Mouse (Mus musculus) intestine, embryonic 16.5 days (tissue): Measurements from ENCODE around the gene Asic1. TPM values are rescaled to one million over a fixed set of nuclear protein-coding genes. Genes with fewer than 3 reads are reported as not detected.

Experiments
- ATAC-seq: fragments of 200-750 bp; cut with Nextera tagmentation; 2 replicates; pipeline ENCODE4 v1.8.0; 2017; ENCODE audit warnings: moderate TSS enrichment, moderate library complexity
- H3K27ac ChIP-seq: fragments of 300-500 bp; sonication (generic); 2 replicates; pipeline ENCODE4 v1.5.1; 2014; ENCODE audit warnings: mild to moderate bottlenecking, low read length
- H3K27me3 ChIP-seq: fragments of 300-500 bp; sonication (generic); replicated peaks from 2 replicates; pipeline ENCODE4 v1.6.1; 2014; ENCODE audit warnings: low read length, control low read depth, mixed read lengths; ENCODE audit not compliant: control insufficient read depth, insufficient read depth
- H3K36me3 ChIP-seq: fragments of 300-500 bp; sonication (generic); 2 replicates; pipeline ENCODE4 v1.6.1; 2014; ENCODE audit warnings: low read length, control low read depth; ENCODE audit not compliant: control insufficient read depth, insufficient read depth
- H3K4me1 ChIP-seq: fragments of 300-500 bp; sonication (generic); 2 replicates; pipeline ENCODE4 v1.6.1; 2014; ENCODE audit warnings: low read length, control low read depth, mixed read lengths; ENCODE audit not compliant: control insufficient read depth, insufficient read depth
- H3K4me2 ChIP-seq: fragments of 300-500 bp; sonication (generic); 2 replicates; pipeline ENCODE4 v1.6.1; 2014; ENCODE audit warnings: low read depth, low read length, control low read depth
- H3K4me3 ChIP-seq: fragments of 300-500 bp; sonication (generic); 2 replicates; pipeline ENCODE4 v1.5.1; 2014; ENCODE audit warnings: mild to moderate bottlenecking, low read length
- H3K9ac ChIP-seq: fragments of 300-500 bp; sonication (generic); 2 replicates; pipeline ENCODE4 v1.6.1; 2014; ENCODE audit warnings: low read depth, low read length
- H3K9me3 ChIP-seq: fragments of 300-500 bp; sonication (generic); 2 replicates; pipeline ENCODE4 v1.6.1; 2016; ENCODE audit warnings: low read length, control low read depth; ENCODE audit not compliant: control insufficient read depth
- WGBS: fragments of 180-500 bp; shearing (Covaris S2); extraction: QIAGEN DNeasy Blood & Tissue Kit; methylation state at CpG from one replicate; pipeline ENCODE4 v1.1.7; 2014; 5-methylcytosine and 5-hydroxymethylcytosine counted together
- polyA plus RNA-seq: library from polyadenylated mRNA; unstranded; fragments of >200 nt; fragmentation: Nextera tagmentation; extraction: Ambion mirVana; gene quantifications from 2 replicates; pipeline ENCODE4 v1.2.1, GENCODE M21; 2015

Asic1 gene
- polyA plus RNA-seq, result 1.7 and 2.0 TPM in 2 replicates

GRCm38 (mm10) chr15:99670154-99670821 is at the start of gene Asic1:
Gene Asic1, plus strand, starts transcription at chr15:99670368.
- ATAC-seq, result peak; percentile 85
- Histone ChIP-seq H3K27ac (no peak within 1 kb of the TSS), H3K27me3 (peaks cover 41% of the 10 kb centered on the region), H3K9me3 (no peaks in the 10 kb centered on the region), H3K4me2 (peak within 1 kb of the TSS; percentile 99), H3K4me3 (peak within 1 kb of the TSS; percentile 58), H3K36me3 (no peaks in the 10 kb centered on the region), H3K9ac (peak within 1 kb of the TSS; percentile 63), H3K4me1 (peaks cover 12% of the 10 kb centered on the region)
- WGBS, result under 1% methylated on average over 61 of the region's 74 CpGs

- no peak for ATAC-seq
- no peaks in the 10 kb centered on the region for H3K4me1 ChIP-seq
- peaks cover 25% of the 10 kb centered on the region for H3K36me3 ChIP-seq
- H3K27ac ChIP-seq, result no peak overlapping the region
- no peak overlapping the region for H3K9ac ChIP-seq
- H3K4me3 ChIP-seq, result no peak overlapping the region
- no peaks in the 10 kb centered on the region for H3K9me3 ChIP-seq
- no peaks in the 10 kb centered on the region for H3K27me3 ChIP-seq
- WGBS, result 89% methylated on average over 11 of the region's 11 CpGs
- H3K4me2 ChIP-seq, result no peak overlapping the region
Measured at GRCm38 (mm10) chr15:99622063-99622462, 48.1 kb upstream of the Asic1 start.

GRCm38 (mm10) chr15:99631618-99632017 is 38.5 kb upstream of the Asic1 start:
- Histone ChIP-seq H3K4me1 (no peaks in the 10 kb centered on the region), H3K4me2 (no peak overlapping the region), H3K4me3 (no peak overlapping the region), H3K9ac (no peak overlapping the region), H3K9me3 (no peaks in the 10 kb centered on the region), H3K36me3 (peaks cover 40% of the 10 kb centered on the region), H3K27ac (no peak overlapping the region), H3K27me3 (no peaks in the 10 kb centered on the region)
- ATAC-seq, result no peak

GRCm38 (mm10) chr15:99634702-99635101 is 35.5 kb upstream of the Asic1 start:
- WGBS, result 91% methylated on average over 7 of the region's 7 CpGs
- Histone ChIP-seq H3K36me3 (peaks cover 36% of the 10 kb centered on the region), H3K27ac (no peak overlapping the region), H3K4me2 (no peak overlapping the region), H3K9ac (no peak overlapping the region), H3K4me1 (no peaks in the 10 kb centered on the region), H3K9me3 (no peaks in the 10 kb centered on the region), H3K4me3 (no peak overlapping the region), H3K27me3 (no peaks in the 10 kb centered on the region)
- ATAC-seq, result no peak

GRCm38 (mm10) chr15:99637405-99638123 is 32.6 kb upstream of the Asic1 start:
- H3K4me2 ChIP-seq, result no peak overlapping the region
- WGBS, result 80% methylated on average over 12 of the region's 12 CpGs
- H3K27ac ChIP-seq, result no peak overlapping the region
- H3K27me3 ChIP-seq, result no peaks in the 10 kb centered on the region
- H3K9me3 ChIP-seq, result no peaks in the 10 kb centered on the region
- ATAC-seq, result no peak
- no peak overlapping the region for H3K4me3 ChIP-seq
- H3K4me1 ChIP-seq, result no peaks in the 10 kb centered on the region
- no peak overlapping the region for H3K9ac ChIP-seq
- H3K36me3 ChIP-seq, result peaks cover 27% of the 10 kb centered on the region

- no peak overlapping the region for H3K27ac ChIP-seq
- 90% methylated on average over 5 of the region's 5 CpGs for WGBS
- no peaks in the 10 kb centered on the region for H3K9me3 ChIP-seq
Measured at GRCm38 (mm10) chr15:99638124-99638485, 32.1 kb upstream of the Asic1 start.

GRCm38 (mm10) chr15:99642622-99643021 is 27.5 kb upstream of the Asic1 start:
- no peak for ATAC-seq
- H3K4me3 ChIP-seq, result no peak overlapping the region
- H3K4me2 ChIP-seq, result no peak overlapping the region
- peaks cover 6% of the 10 kb centered on the region; the same call in 1 of the 2 replicates for H3K36me3 ChIP-seq
- no peak overlapping the region for H3K27ac ChIP-seq
- no peak overlapping the region for H3K9ac ChIP-seq
- 74% methylated on average over 6 of the region's 6 CpGs for WGBS
- H3K9me3 ChIP-seq, result no peaks in the 10 kb centered on the region
- H3K4me1 ChIP-seq, result 0 out of 2 replicates have a peak, but pooled peaks cover 13% of the 10 kb centered on the region
- H3K27me3 ChIP-seq, result no peaks in the 10 kb centered on the region

More at GRCm38 (mm10) chr15:99638124-99638485, 32.1 kb upstream of the Asic1 start:
- Histone ChIP-seq H3K4me1 (no peaks in the 10 kb centered on the region), H3K4me3 (no peak overlapping the region), H3K4me2 (no peak overlapping the region), H3K9ac (no peak overlapping the region), H3K36me3 (peaks cover 25% of the 10 kb centered on the region), H3K27me3 (no peaks in the 10 kb centered on the region)
- ATAC-seq, result no peak

- no peak for ATAC-seq
- no peaks in the 10 kb centered on the region for H3K9me3 ChIP-seq
- H3K36me3 ChIP-seq, result 0 out of 2 replicates have a peak, but pooled peaks cover 6% of the 10 kb centered on the region
- WGBS, result 78% methylated on average over 10 of the region's 10 CpGs
- no peak overlapping the region for H3K4me2 ChIP-seq
- no peaks in the 10 kb centered on the region for H3K27me3 ChIP-seq
- no peak overlapping the region for H3K9ac ChIP-seq
- no peak overlapping the region for H3K27ac ChIP-seq
- H3K4me3 ChIP-seq, result no peak overlapping the region
- peaks cover 18% of the 10 kb centered on the region; the same call in 1 of the 2 replicates for H3K4me1 ChIP-seq
Measured at GRCm38 (mm10) chr15:99643832-99644231, 26.3 kb upstream of the Asic1 start.

- Histone ChIP-seq H3K27ac (no peak overlapping the region), H3K4me1 (peaks cover 26% of the 10 kb centered on the region), H3K27me3 (no peaks in the 10 kb centered on the region), H3K4me3 (no peak overlapping the region), H3K9me3 (no peaks in the 10 kb centered on the region), H3K36me3 (0 out of 2 replicates have a peak, but pooled peaks cover 6% of the 10 kb centered on the region), H3K4me2 (no peak overlapping the region), H3K9ac (no peak overlapping the region)
- 54% methylated on average over 7 of the region's 7 CpGs for WGBS
- no peak for ATAC-seq
Measured at GRCm38 (mm10) chr15:99644776-99645175, 25.4 kb upstream of the Asic1 start.
